Mouse (Mus musculus): Measurements from ENCODE around the gene Ndufa13. TPM values are rescaled to one million over a fixed set of nuclear protein-coding genes. Genes with fewer than 3 reads are reported as not detected.

The Ndufa13 gene
- total RNA-seq, 1 experiment, result 146 TPM

DNA sequence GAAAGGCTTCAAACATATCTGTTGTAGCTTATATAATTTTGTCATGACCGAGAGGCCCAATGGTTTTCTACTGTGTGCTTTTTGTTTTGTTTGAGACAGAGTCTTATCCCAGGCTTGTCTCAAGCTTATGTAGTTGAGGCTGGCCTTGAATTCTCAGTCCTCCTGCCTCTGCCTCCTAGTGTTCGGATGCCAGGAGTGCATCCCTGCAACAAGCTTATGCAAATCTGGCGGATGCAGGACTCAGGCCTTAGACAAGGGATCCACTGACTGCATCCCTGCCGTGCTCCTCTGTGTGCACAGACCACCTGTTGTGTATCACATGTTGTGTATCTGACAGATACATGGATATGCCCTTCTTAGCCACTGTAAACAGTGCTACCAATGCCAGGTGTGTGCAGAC lies 41.6 kb downstream of the Ndufa13 start:
- no peaks in the 10 kb centered on the region for H3K36me3 ChIP-seq (ENCODE audit: control insufficient read depth, insufficient read depth, low read length, poor library complexity, severe bottlenecking)
- H3K9me3 ChIP-seq (ENCODE audit: control insufficient read depth, insufficient read depth, low read depth, low read length), result no peaks in the 10 kb centered on the region
- in situ Hi-C loops (cut with MboI; ENCODE audit: low sequenced_read_pairs in 2 of 2, unreplicated experiment in 2 of 2), result no loop called here
- no peak for DNase-seq (ENCODE audit: low read depth, low spot score)
- no peak for TF ChIP-seq MAFK (IDR thresholded peaks at IDR 0.05; ENCODE audit: insufficient read depth, low read depth, low read length)
- TF ChIP-seq CHD2 (IDR thresholded peaks at IDR 0.05; ENCODE audit: low read depth, low read length), result no peak
- no peak for TF ChIP-seq HCFC1 (IDR thresholded peaks at IDR 0.05; ENCODE audit: borderline replicate concordance, insufficient read depth, low read length)
- TF ChIP-seq ZNF384 (IDR thresholded peaks at IDR 0.05; ENCODE audit: low read depth, low read length), result no peak
- TF ChIP-seq ZC3H11A (IDR thresholded peaks at IDR 0.05; ENCODE audit: borderline replicate concordance, low read depth, low read length), result no peak
- H3K4me1 ChIP-seq (ENCODE audit: control insufficient read depth in 2 of 2, insufficient read depth in 2 of 2, low read length in 2 of 2, poor library complexity in 1 of 2), result peaks cover 0 to 2% of the 10 kb centered on the region in 2 experiments; a peak in 1 of 4 replicates
- no peak overlapping the region for H3K27ac ChIP-seq (ENCODE audit: insufficient read depth, low read depth, low read length, poor library complexity, severe bottlenecking)
- H3K4me3 ChIP-seq (ENCODE audit: insufficient read depth in 1 of 2, low read depth in 1 of 2, low read length in 2 of 2, poor library complexity in 1 of 2, severe bottlenecking in 1 of 2), result no peak overlapping the region
- no peak overlapping the region for H3K9ac ChIP-seq (ENCODE audit: insufficient read depth, low read depth, low read length, poor library complexity, severe bottlenecking)

DNA sequence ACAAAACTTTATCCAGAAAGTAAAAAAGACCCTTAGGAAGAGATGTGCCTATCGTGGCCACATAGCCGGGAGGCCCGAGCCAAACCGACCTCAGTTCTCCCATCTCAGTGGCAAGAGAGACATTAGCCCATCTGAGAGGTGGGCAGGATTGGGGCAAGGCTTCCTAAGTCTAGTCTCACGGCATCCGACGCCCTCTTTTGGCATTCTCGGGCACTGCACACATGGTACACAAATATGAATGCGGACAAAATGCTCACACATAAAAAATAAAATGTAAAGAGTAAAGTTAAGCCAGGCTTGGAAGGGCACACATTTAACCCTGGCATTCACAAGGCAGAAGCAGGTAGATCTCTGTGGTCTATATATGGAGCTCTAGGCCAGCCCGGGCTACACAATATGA lies 48.5 kb downstream of the Ndufa13 start:
- Histone ChIP-seq H3K27ac (ENCODE audit: insufficient read depth, low read depth, low read length, poor library complexity, severe bottlenecking) (no peak overlapping the region), H3K4me3 (ENCODE audit: insufficient read depth in 1 of 2, low read depth in 1 of 2, low read length in 2 of 2, poor library complexity in 1 of 2, severe bottlenecking in 1 of 2) (no peak overlapping the region), H3K9ac (ENCODE audit: insufficient read depth, low read depth, low read length, poor library complexity, severe bottlenecking) (no peak overlapping the region), H3K9me3 (ENCODE audit: control insufficient read depth, insufficient read depth, low read depth, low read length) (no peaks in the 10 kb centered on the region), H3K36me3 (ENCODE audit: control insufficient read depth, insufficient read depth, low read length, poor library complexity, severe bottlenecking) (no peaks in the 10 kb centered on the region), H3K4me1 (ENCODE audit: control insufficient read depth in 2 of 2, insufficient read depth in 2 of 2, low read length in 2 of 2, poor library complexity in 1 of 2) (peaks cover 7 to 11% of the 10 kb centered on the region in 2 experiments)
- in situ Hi-C loops (cut with MboI; ENCODE audit: low sequenced_read_pairs in 2 of 2, unreplicated experiment in 2 of 2), result no loop called here
- no peak for DNase-seq (ENCODE audit: low read depth, low spot score)
- TF ChIP-seq ZNF384 (IDR thresholded peaks at IDR 0.05; ENCODE audit: low read depth, low read length) (no peak), HCFC1 (IDR thresholded peaks at IDR 0.05; ENCODE audit: borderline replicate concordance, insufficient read depth, low read length) (no peak), CHD2 (IDR thresholded peaks at IDR 0.05; ENCODE audit: low read depth, low read length) (no peak), MAFK (IDR thresholded peaks at IDR 0.05; ENCODE audit: insufficient read depth, low read depth, low read length) (no peak), ZC3H11A (IDR thresholded peaks at IDR 0.05; ENCODE audit: borderline replicate concordance, low read depth, low read length) (no peak)

DNA sequence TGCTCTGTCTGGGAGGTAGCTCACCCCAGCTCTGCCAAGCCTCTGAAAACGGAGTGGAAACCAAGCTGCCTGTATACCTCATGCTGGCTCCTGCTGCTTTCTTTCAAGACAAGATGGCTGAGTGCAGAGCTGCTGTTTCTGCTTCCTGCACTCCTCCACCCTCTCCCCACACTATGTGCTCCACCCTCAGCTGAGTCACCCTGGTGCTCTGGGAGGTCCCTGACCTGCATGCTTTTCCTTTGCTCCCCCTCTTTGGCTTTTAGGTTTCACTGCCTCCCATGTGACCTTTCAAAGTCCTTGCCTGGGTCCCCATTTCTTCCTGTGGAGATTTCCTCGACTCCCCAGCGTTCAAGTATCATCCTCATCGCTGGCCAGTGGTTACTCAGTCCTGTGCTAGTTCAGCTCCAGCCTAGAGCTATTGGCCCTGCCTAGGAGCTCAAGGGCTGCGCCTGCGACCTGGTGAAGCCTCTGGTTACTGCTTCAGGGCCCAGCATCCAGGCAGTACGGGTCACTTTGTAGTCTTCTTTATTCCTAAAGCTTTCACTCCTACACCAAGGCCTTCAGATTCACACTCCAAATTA lies 51.3 kb downstream of the Ndufa13 start:
- Histone ChIP-seq H3K4me1 (ENCODE audit: control insufficient read depth in 2 of 2, insufficient read depth in 2 of 2, low read length in 2 of 2, poor library complexity in 1 of 2) (peaks cover 18% of the 10 kb centered on the region in 2 experiments), H3K9ac (ENCODE audit: insufficient read depth, low read depth, low read length, poor library complexity, severe bottlenecking) (peak overlapping the region; percentile 49; the same call in 1 of the 2 replicates), H3K9me3 (ENCODE audit: control insufficient read depth, insufficient read depth, low read depth, low read length) (no peaks in the 10 kb centered on the region), H3K27ac (ENCODE audit: insufficient read depth, low read depth, low read length, poor library complexity, severe bottlenecking) (peak overlapping the region; percentile 64), H3K36me3 (ENCODE audit: control insufficient read depth, insufficient read depth, low read length, poor library complexity, severe bottlenecking) (no peaks in the 10 kb centered on the region), H3K4me3 (ENCODE audit: insufficient read depth in 1 of 2, low read depth in 1 of 2, low read length in 2 of 2, poor library complexity in 1 of 2, severe bottlenecking in 1 of 2) (no peak overlapping the region)
- DNase-seq (ENCODE audit: low read depth, low spot score), result no peak
- no peak for TF ChIP-seq HCFC1 (IDR thresholded peaks at IDR 0.05; ENCODE audit: borderline replicate concordance, insufficient read depth, low read length)
- no peak for TF ChIP-seq ZC3H11A (IDR thresholded peaks at IDR 0.05; ENCODE audit: borderline replicate concordance, low read depth, low read length)
- TF ChIP-seq MAFK (IDR thresholded peaks at IDR 0.05; ENCODE audit: insufficient read depth, low read depth, low read length), result 0 out of 2 replicates have a peak, but pooled peaks have one; percentile 14
- in situ Hi-C loops (cut with MboI; ENCODE audit: low sequenced_read_pairs in 2 of 2, unreplicated experiment in 2 of 2), result no loop called here

DNA sequence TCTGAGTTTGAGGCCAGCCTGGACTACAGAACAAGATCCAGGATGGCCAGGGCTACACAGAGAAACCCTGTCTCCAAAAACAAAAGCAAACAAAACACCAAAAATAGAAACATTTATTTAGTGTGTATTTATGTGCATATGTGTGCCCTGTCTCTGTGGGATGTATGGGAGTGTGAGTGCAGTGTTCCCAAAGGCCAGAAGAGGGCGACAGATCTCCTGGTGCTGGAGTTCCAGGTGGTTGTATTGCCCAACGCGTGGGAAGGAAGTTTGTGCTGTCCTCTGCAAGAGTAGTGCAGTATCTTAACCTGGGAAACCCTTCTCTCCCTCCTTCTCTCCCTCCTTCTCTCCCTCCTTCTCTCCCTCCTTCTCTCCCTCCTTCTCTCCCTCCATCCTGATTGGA lies 52.5 kb downstream of the Ndufa13 start:
- peaks cover 21% of the 10 kb centered on the region in 2 experiments for H3K4me1 ChIP-seq (ENCODE audit: control insufficient read depth in 2 of 2, insufficient read depth in 2 of 2, low read length in 2 of 2, poor library complexity in 1 of 2)
- TF ChIP-seq MAFK (IDR thresholded peaks at IDR 0.05; ENCODE audit: insufficient read depth, low read depth, low read length) (no peak), HCFC1 (IDR thresholded peaks at IDR 0.05; ENCODE audit: borderline replicate concordance, insufficient read depth, low read length) (no peak), CHD2 (IDR thresholded peaks at IDR 0.05; ENCODE audit: low read depth, low read length) (no peak), ZC3H11A (IDR thresholded peaks at IDR 0.05; ENCODE audit: borderline replicate concordance, low read depth, low read length) (no peak), ZNF384 (IDR thresholded peaks at IDR 0.05; ENCODE audit: low read depth, low read length) (no peak)
- in situ Hi-C loops (cut with MboI; ENCODE audit: low sequenced_read_pairs in 2 of 2, unreplicated experiment in 2 of 2), result no loop called here
- no peak overlapping the region; the same call in 1 of the 2 replicates for H3K9ac ChIP-seq (ENCODE audit: insufficient read depth, low read depth, low read length, poor library complexity, severe bottlenecking)
- no peak overlapping the region; the same call in 1 of the 2 replicates for H3K27ac ChIP-seq (ENCODE audit: insufficient read depth, low read depth, low read length, poor library complexity, severe bottlenecking)
- H3K36me3 ChIP-seq (ENCODE audit: control insufficient read depth, insufficient read depth, low read length, poor library complexity, severe bottlenecking), result no peaks in the 10 kb centered on the region
- no peak overlapping the region for H3K4me3 ChIP-seq (ENCODE audit: insufficient read depth in 1 of 2, low read depth in 1 of 2, low read length in 2 of 2, poor library complexity in 1 of 2, severe bottlenecking in 1 of 2)
- H3K9me3 ChIP-seq (ENCODE audit: control insufficient read depth, insufficient read depth, low read depth, low read length), result no peaks in the 10 kb centered on the region
- peak; percentile 51 for DNase-seq (ENCODE audit: low read depth, low spot score)
